Mouse (Mus musculus) kidney, adult 2 months (tissue): Measurements from ENCODE around the gene Mgrn1.

Source experiments
- CTCF ChIP-seq: fragments of 200-500 bp; conservative IDR thresholded peaks from 2 replicates; pipeline ENCODE4 v1.5.1; 2011; ENCODE audit warnings: low read depth, mild to moderate bottlenecking, control low read depth, low read length, moderate library complexity, mixed read lengths; ENCODE audit not compliant: insufficient read depth, insufficient read length
- POLR2A ChIP-seq: fragments of 200-500 bp; IDR thresholded peaks from one replicate; pipeline ENCODE4 v1.6.1; 2011; ENCODE audit warnings: low read depth, low read length, control low read depth

DNA sequence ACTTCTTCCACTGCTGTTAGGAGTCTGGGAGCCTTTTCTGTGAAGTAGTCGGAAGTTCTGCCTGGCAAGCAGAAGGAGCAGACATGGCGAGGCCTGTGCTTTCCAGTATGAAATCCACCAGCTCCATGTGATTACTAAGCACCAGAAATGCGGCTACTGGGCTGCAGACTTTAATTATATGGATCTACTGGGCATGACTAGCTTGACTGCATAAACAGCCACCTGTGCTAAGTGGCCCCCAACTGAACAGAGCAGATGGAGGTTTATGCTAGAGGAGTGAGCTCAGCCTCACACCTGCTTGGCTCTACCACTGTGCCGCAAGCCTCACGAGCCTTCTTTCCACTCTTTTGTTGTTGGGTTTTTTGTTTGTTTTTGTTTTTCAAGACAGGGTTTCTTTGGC lies 88.5 kb downstream of the Mgrn1 start:
- TF ChIP-seq POLR2A (no peak), CTCF (no peak)
